Mouse (Mus musculus) lung, postnatal 0 days (tissue): ENCODE measurements at regions not wholly inside any gene's neighbourhood (a gene's known extent, or its start where the extent isn't known, plus 50 kb on each side); places are given as distances from the start of the nearest gene placed in this dataset.

Experiments used
- CTCF ChIP-seq: IDR thresholded peaks from 2 replicates; pipeline ENCODE4 v1.5.1; 2016; ENCODE audit warnings: antibody characterized with exemption, mild to moderate bottlenecking
- EP300 ChIP-seq: IDR thresholded peaks from 2 replicates; pipeline ENCODE4 v1.6.1; 2016; ENCODE audit warnings: antibody characterized with exemption, mild to moderate bottlenecking, control low read depth

DNA sequence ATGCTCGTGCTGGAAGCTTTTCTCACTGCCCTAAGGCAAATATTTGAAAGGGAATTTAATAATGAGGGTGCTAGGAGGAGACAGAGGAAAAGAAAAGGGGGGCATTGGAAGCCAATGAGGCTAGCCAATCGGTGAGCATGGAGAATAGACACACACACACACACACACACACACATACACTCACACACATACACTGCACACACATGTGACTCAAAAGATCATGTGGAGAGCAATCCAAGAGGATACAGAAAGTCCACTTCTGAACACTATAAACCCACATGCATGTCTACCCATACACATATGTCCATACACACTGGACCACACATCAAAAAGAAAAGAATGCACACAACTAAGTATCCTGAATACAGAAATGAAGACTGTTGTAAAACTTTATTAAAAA, 88.4 kb upstream of the Sphkap start:
- TF ChIP-seq CTCF (no peak), EP300 (no peak)
